Mouse (Mus musculus) lung, postnatal 0 days (tissue): ENCODE results near the gene Ldhb. TPM values are rescaled to one million over a fixed set of nuclear protein-coding genes. Genes with fewer than 3 reads are reported as not detected.

Experiments used
- ATAC-seq: fragments of 200-750 bp; cut with Nextera tagmentation; 2 replicates; pipeline ENCODE4 v1.8.0; 2017; ENCODE audit warnings: moderate library complexity
- DNase-seq: peaks from one replicate; pipeline ENCODE4 v3.0.0-alpha.2; 2016; ENCODE audit warnings: low spot score
- H3K27ac ChIP-seq: fragments of 300-500 bp; sonication (generic); 2 replicates; pipeline ENCODE4 v1.5.1; 2014; ENCODE audit warnings: antibody characterized with exemption, mild to moderate bottlenecking, low read length, mixed read lengths
- H3K27me3 ChIP-seq: fragments of 300-500 bp; sonication (generic); replicated peaks from 2 replicates; pipeline ENCODE4 v1.6.1; 2014; ENCODE audit warnings: low read length, mixed read lengths; ENCODE audit not compliant: insufficient read depth
- H3K36me3 ChIP-seq: fragments of 300-500 bp; sonication (generic); 2 replicates; pipeline ENCODE4 v1.6.1; 2014; ENCODE audit warnings: low read length, mixed read lengths; ENCODE audit not compliant: insufficient read depth
- H3K4me1 ChIP-seq: fragments of 300-500 bp; sonication (generic); 2 replicates; pipeline ENCODE4 v1.6.1; 2014; ENCODE audit warnings: antibody characterized with exemption, low read depth, low read length, mixed read lengths; ENCODE audit not compliant: insufficient read depth
- H3K4me2 ChIP-seq: fragments of 300-500 bp; sonication (generic); replicated peaks from 2 replicates; pipeline ENCODE4 v1.6.1; 2014; ENCODE audit warnings: low read depth, mild to moderate bottlenecking, low read length, moderate library complexity, mixed read lengths
- H3K4me3 ChIP-seq: fragments of 300-500 bp; sonication (generic); 2 replicates; pipeline ENCODE4 v1.5.1; 2014; ENCODE audit warnings: low read depth, low read length
- H3K9ac ChIP-seq: fragments of 300-500 bp; sonication (generic); replicated peaks from 2 replicates; pipeline ENCODE4 v1.6.1; 2014; ENCODE audit warnings: low read depth, mild to moderate bottlenecking
- H3K9me3 ChIP-seq: fragments of 300-500 bp; sonication (generic); 2 replicates; pipeline ENCODE4 v1.6.1; 2016; ENCODE audit warnings: low read length, mixed read lengths
- CTCF ChIP-seq: IDR thresholded peaks from 2 replicates; pipeline ENCODE4 v1.5.1; 2016; ENCODE audit warnings: antibody characterized with exemption, mild to moderate bottlenecking
- EP300 ChIP-seq: IDR thresholded peaks from 2 replicates; pipeline ENCODE4 v1.6.1; 2016; ENCODE audit warnings: antibody characterized with exemption, mild to moderate bottlenecking, control low read depth
- WGBS: fragments of 180-500 bp; shearing (Covaris S2); extraction: QIAGEN DNeasy Blood & Tissue Kit; methylation state at CpG from one replicate; pipeline ENCODE4 v1.1.7; 2014; 5-methylcytosine and 5-hydroxymethylcytosine counted together
- polyA plus RNA-seq: library from polyadenylated mRNA; unstranded; fragments of >200 nt; fragmentation: Nextera tagmentation; extraction: Ambion mirVana; gene quantifications from 2 replicates; pipeline ENCODE4 v1.2.1, GENCODE M21; 2015

The Ldhb gene
- polyA plus RNA-seq, 1 experiment from 2014 or later, result 182 TPM

GRCm38 (mm10) chr6:142533412-142533811, 25.7 kb upstream of the Ldhb start:
- no peaks in the 10 kb centered on the region for H3K9me3 ChIP-seq
- DNase-seq (no peak), ATAC-seq (no peak)
- no peak overlapping the region for H3K27ac ChIP-seq
- 0 out of 2 replicates have a peak, but pooled peaks cover 3% of the 10 kb centered on the region for H3K4me1 ChIP-seq
- TF ChIP-seq CTCF (no peak), EP300 (no peak)
- no peaks in the 10 kb centered on the region for H3K36me3 ChIP-seq
- H3K9ac ChIP-seq, result no peak overlapping the region
- H3K4me3 ChIP-seq, result no peak overlapping the region
- no peaks in the 10 kb centered on the region for H3K27me3 ChIP-seq
- WGBS, result 50% methylated on average over 5 of the region's 5 CpGs
- no peak overlapping the region for H3K4me2 ChIP-seq

GRCm38 (mm10) chr6:142532686-142533085, 24.9 kb upstream of the Ldhb start:
- Histone ChIP-seq H3K4me1 (0 out of 2 replicates have a peak, but pooled peaks cover 2% of the 10 kb centered on the region), H3K9ac (no peak overlapping the region), H3K9me3 (no peaks in the 10 kb centered on the region), H3K4me3 (no peak overlapping the region), H3K36me3 (no peaks in the 10 kb centered on the region), H3K27me3 (no peaks in the 10 kb centered on the region), H3K4me2 (no peak overlapping the region), H3K27ac (no peak overlapping the region)
- WGBS, result 93% methylated on average over 2 of the region's 2 CpGs
- no peak for TF ChIP-seq EP300
- no peak for TF ChIP-seq CTCF
- no peak for ATAC-seq
- no peak for DNase-seq

GRCm38 (mm10) chr6:142532141-142532540, 24.4 kb upstream of the Ldhb start:
- WGBS, result 88% methylated on average over 17 of the region's 17 CpGs
- no peak overlapping the region for H3K4me3 ChIP-seq
- TF ChIP-seq EP300, result no peak
- no peak for TF ChIP-seq CTCF

GRCm38 (mm10) chr6:142530378-142530777, 22.6 kb upstream of the Ldhb start:
- Histone ChIP-seq H3K9ac (no peak overlapping the region), H3K4me1 (0 out of 2 replicates have a peak, but pooled peaks cover 2% of the 10 kb centered on the region), H3K4me3 (no peak overlapping the region), H3K9me3 (no peaks in the 10 kb centered on the region), H3K27ac (no peak overlapping the region), H3K4me2 (no peak overlapping the region), H3K36me3 (no peaks in the 10 kb centered on the region), H3K27me3 (no peaks in the 10 kb centered on the region)
- 62% methylated on average over 5 of the region's 5 CpGs for WGBS
- TF ChIP-seq CTCF (no peak), EP300 (no peak)
- DNase-seq, result peak; percentile 33
- peak; percentile 57 for ATAC-seq

More at GRCm38 (mm10) chr6:142532141-142532540, 24.4 kb upstream of the Ldhb start:
- Histone ChIP-seq H3K4me1 (0 out of 2 replicates have a peak, but pooled peaks cover 2% of the 10 kb centered on the region), H3K27ac (no peak overlapping the region), H3K36me3 (no peaks in the 10 kb centered on the region), H3K27me3 (no peaks in the 10 kb centered on the region), H3K9ac (no peak overlapping the region), H3K9me3 (no peaks in the 10 kb centered on the region), H3K4me2 (no peak overlapping the region)
- ATAC-seq, result no peak
- DNase-seq, result no peak

- Histone ChIP-seq H3K9ac (no peak overlapping the region), H3K9me3 (no peaks in the 10 kb centered on the region)
- WGBS, result 78% methylated on average over 8 of the region's 8 CpGs
Measured at GRCm38 (mm10) chr6:142529680-142530079, 21.9 kb upstream of the Ldhb start.

GRCm38 (mm10) chr6:142527931-142528562, 20.3 kb upstream of the Ldhb start:
- TF ChIP-seq CTCF, result no peak
- TF ChIP-seq EP300, result no peak
- H3K9ac ChIP-seq, result no peak overlapping the region
- H3K27me3 ChIP-seq, result no peaks in the 10 kb centered on the region
- H3K4me2 ChIP-seq, result no peak overlapping the region
- H3K4me3 ChIP-seq, result no peak overlapping the region
- 0 out of 2 replicates have a peak, but pooled peaks cover 2% of the 10 kb centered on the region for H3K4me1 ChIP-seq
- no peak overlapping the region for H3K27ac ChIP-seq
- WGBS, result 38% methylated on average over 1 of the region's 1 CpGs
- DNase-seq (no peak), ATAC-seq (no peak)
- no peaks in the 10 kb centered on the region for H3K9me3 ChIP-seq
- no peaks in the 10 kb centered on the region for H3K36me3 ChIP-seq

More at GRCm38 (mm10) chr6:142529680-142530079, 21.9 kb upstream of the Ldhb start:
- Histone ChIP-seq H3K4me3 (no peak overlapping the region), H3K4me1 (0 out of 2 replicates have a peak, but pooled peaks cover 2% of the 10 kb centered on the region), H3K36me3 (no peaks in the 10 kb centered on the region), H3K4me2 (no peak overlapping the region), H3K27ac (no peak overlapping the region), H3K27me3 (no peaks in the 10 kb centered on the region)
- TF ChIP-seq CTCF, result no peak
- no peak for TF ChIP-seq EP300
- no peak for ATAC-seq
- no peak for DNase-seq
